Mouse (Mus musculus) cerebellum, adult 2 months (tissue): ENCODE measurements around the gene Mslnl.

Experiments
- CTCF ChIP-seq: fragments of 200-500 bp; IDR thresholded peaks from 2 replicates; pipeline ENCODE4 v1.5.1; 2011; ENCODE audit warnings: low read depth, mild to moderate bottlenecking, control low read depth, low read length, moderate library complexity, borderline replicate concordance; ENCODE audit not compliant: insufficient read depth
- POLR2A ChIP-seq: fragments of 200-500 bp; IDR thresholded peaks from 2 replicates; pipeline ENCODE4 v1.6.1; 2011; ENCODE audit warnings: low read length, control low read depth, borderline replicate concordance; ENCODE audit not compliant: insufficient read depth

DNA sequence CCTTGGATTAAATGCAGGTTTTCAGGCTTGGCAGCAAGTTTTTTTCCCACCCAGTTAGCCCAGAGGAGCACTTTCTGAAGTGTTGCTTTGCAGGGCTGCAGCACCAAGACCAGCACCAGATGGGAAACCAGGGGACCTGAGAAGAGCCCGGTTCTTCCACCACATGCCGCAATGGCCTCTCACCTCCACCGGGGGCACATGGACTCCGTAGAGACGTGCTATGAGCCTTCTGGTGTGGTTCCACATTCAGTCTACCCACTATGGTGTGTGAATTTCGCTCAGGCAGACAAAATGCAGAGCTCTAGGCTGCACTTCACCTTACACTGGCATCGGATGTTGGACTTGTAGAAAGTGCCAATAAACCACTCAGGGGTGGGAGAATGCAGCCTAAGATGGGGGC lies 49.5 kb upstream of the Mslnl start:
- no peak for TF ChIP-seq POLR2A
- TF ChIP-seq CTCF: no peak
